Mouse (Mus musculus): Measurements from ENCODE around the gene Car9. TPM values are rescaled to one million over a fixed set of nuclear protein-coding genes. Genes with fewer than 3 reads are reported as not detected.

Gene Car9
- total RNA-seq (2023): not detected

DNA sequence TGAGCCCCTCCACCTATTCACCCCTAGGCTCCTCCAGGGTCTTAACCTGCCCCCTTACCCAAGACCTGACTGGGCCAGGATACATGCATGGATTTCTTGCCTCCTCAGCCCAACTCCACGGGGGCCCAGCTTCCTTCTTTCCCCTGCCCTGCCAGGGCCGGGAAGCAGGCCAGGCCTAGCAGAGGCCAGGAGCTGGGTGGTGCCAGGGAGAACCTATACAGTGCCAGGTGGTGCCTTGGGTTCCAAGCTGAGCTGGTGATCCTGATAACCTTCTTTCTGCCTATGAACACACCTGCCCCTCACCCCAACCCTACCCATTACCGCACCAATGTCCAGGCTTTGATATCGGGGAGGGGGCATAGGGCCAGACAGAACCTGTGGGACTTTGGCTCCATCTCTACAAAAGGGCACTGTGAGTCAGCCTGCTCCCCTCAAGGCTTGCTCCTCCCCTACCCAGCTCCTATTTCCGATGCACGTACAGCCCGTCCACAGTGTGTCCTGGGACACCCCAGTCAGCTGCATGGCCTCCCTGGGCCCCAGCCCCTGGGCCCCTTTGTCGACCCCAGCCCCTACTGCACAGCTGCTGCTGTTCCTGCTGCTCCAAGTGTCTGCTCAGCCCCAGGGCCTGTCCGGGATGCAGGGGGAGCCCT lies at the start of gene Car9:
Gene Car9 (plus strand): TSS at position 431 of the 650 bp plus-strand sequence.

DNA sequence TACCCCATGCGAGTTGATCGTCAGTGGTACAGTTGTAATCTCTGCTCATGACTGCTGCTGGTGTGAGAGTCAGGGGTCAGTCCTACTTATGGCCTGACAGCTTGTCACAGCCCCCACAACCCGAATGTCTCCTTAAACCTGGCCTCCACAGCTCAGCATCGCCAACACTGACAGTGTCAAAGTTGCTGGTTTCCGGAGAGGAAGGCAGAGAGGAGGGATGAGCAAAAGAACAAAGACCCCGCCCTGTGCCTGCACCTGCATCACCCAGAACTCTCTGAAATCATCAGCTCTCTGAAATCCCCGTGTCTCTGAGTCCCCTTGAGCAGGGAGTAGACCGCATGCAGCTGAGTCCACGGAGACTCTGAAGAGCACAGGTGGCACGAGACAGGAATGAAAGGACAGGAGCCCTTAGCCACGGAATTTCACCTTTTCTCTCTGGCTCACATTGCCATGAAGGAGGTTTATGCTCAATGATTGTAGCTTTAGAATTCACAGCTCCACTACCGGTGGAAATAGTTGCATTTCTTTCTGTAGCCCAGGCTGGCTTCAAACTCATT lies 23.2 kb upstream of the Car9 start, which contains the start of gene Sit1:
Gene Sit1 (minus strand): TSS at position 200 of the 557 bp plus-strand sequence.

DNA sequence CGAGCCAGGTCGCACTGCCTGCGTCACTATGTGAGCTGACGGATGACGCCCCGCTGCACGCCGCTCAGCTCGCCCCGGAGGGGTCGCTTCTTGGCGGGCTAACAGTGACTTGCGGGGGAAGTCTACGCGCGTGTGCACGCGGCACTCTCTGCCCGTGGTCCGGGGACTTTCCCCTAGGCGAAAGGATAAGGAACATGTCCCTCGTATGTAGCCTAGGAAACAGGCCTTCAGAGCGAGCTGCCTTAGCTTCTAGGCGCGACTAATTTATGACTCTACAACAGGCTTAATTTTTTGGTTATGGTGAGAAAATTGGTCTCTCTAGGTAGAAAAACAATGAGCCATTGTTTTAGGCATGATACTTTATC lies 14.0 kb upstream of the Car9 start, which contains the start of gene Ccdc107:
Gene Ccdc107 (plus strand): TSS at position 80 of the 365 bp plus-strand sequence.

DNA sequence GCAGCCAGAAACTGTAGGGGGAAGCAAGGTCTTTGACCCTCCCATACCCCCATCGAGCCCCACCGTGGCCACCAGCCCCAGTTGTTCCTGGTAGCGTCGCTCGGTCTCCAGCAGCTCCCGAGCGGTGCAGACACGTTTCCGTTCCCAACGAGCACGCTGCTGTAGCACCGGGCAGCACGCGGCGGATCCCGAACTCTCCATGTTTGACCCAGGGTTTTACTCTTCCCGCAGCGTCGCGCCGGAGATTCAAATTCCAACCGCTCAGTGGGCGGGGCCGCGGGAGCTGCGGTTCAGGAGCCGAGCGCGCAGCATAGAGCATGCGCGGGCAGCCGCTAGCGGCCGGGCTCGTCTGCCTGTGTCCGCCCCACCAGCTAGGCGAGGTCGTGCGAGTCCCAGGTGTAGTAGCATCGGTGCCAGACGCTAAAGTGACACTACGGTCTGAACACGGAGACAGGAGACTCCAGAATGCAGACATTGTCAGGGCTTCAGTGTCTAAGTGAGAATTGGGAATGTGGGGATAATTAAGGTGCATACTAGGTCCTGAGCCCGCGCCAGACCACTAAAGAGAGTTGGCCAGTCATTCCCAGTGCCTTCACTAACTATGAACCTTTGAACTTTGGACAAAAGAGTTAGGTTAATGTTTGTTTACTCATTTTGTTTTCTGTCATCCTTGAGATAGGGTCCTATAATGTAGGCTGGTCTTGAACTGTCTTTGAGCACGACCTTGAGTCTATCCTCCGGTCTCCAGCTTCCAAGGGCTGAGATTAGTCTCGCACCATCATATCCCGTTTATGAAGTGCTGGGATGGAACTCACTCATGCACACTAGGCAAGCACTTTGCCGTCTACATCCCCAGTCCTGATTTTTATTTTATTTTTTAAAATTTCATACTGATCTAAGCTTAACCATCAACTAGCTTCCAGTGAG lies 7.1 kb upstream of the Car9 start, which contains the start of gene Arhgef39:
Gene Arhgef39 (minus strand): TSS at position 289 of the 927 bp plus-strand sequence.

DNA sequence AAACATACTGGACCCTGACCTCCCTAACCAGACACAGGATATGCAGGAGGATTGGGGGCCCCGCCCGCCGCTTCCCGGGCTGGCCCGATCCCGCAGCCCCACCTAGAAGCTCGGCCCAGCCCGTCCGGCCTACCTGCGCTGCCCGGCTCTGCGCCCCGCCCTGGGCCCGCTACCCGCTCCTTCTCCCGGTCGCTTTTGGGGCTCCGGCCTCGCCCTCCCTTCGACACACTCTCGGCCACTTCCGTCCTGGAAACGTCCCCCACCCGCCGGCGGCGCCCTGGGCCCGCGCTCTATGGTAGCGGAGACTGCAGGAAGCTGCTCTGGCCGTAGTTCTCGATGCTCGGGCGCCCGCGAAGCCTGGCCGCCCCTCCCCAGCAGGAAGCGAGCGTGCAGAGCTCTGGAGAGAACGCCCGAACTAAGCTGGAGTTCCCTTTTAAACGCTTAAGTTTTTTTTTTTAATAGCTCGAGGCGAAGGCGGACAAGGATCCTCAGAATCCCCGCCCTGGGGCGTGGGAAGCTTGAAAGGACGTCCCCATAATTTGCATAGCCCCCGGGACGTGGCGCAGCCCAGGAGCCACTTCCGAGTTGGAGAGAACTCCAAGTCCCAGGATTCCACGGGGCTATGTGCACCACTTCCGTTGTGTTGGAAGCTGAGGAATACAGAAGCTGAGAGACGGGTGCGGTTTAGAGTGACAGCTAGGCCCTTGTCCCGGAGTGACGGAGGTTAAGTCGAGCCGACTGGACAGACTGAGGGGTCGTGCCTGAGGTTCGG lies 55.4 kb downstream of the Car9 start, which contains the start of the genes Creb3 and Tln1:
Gene Creb3 (plus strand): TSS at position 336 of the 772 bp plus-strand sequence.
Gene Tln1 (minus strand): TSS at position 695 of the 772 bp plus-strand sequence.

Other genes with a start within 250 kb of the Car9 start
- not detected for gene Atp8b5, start 239.8 kb upstream of the Car9 start, total RNA-seq (2023)
- 0.38 TPM for gene Rusc2, start 125.0 kb upstream of the Car9 start, total RNA-seq (2023)
- not detected for gene Fam166b, start 77.8 kb upstream of the Car9 start, total RNA-seq (2023)
- 49.4 TPM for gene Tesk1, start 65.0 kb upstream of the Car9 start, total RNA-seq (2023)
- 32.7 TPM for gene Cd72, start 52.3 kb upstream of the Car9 start, total RNA-seq (2023)
- gene Sit1, start 23.2 kb upstream of the Car9 start, total RNA-seq (2023): 77.8 TPM
- gene Ccdc107, start 14.1 kb upstream of the Car9 start, total RNA-seq (2023): 35.4 TPM
- 3.8 TPM for gene Arhgef39, start 7.3 kb upstream of the Car9 start, total RNA-seq (2023)
- gene Tpm2, start 16.8 kb downstream of the Car9 start, total RNA-seq (2023): 1.3 TPM
- gene Creb3, start 55.4 kb downstream of the Car9 start, total RNA-seq (2023): 72.7 TPM
- 291 TPM for gene Tln1, start 55.7 kb downstream of the Car9 start, total RNA-seq (2023)
- gene Rgp1, start 71.7 kb downstream of the Car9 start, total RNA-seq (2023): 56.6 TPM
- gene Gba2, start 71.9 kb downstream of the Car9 start, total RNA-seq (2023): 37.6 TPM
- gene Msmp, start 77.5 kb downstream of the Car9 start, total RNA-seq (2023): not detected
- not detected for gene Npr2, start 125.0 kb downstream of the Car9 start, total RNA-seq (2023)
- not detected for gene Spag8, start 146.6 kb downstream of the Car9 start, total RNA-seq (2023)
- gene Hint2, start 149.5 kb downstream of the Car9 start, total RNA-seq (2023): 19.1 TPM
- gene Tmem8b, start 162.0 kb downstream of the Car9 start, total RNA-seq (2023): 4.1 TPM
- gene Fam221b, start 162.2 kb downstream of the Car9 start, total RNA-seq (2023): not detected
- gene Olfr70, start 193.8 kb downstream of the Car9 start, total RNA-seq (2023): not detected
- not detected for gene Olfr71, start 203.3 kb downstream of the Car9 start, total RNA-seq (2023)
- not detected for gene Hrct1, start 220.2 kb downstream of the Car9 start, total RNA-seq (2023)
- gene Spaar, start 223.1 kb downstream of the Car9 start, total RNA-seq (2023): not detected